Mouse (Mus musculus) neural tube, postnatal 0 days (tissue): ENCODE results near the gene Hps1. TPM values are rescaled to one million over a fixed set of nuclear protein-coding genes. Genes with fewer than 3 reads are reported as not detected.

ENCODE experiments used
- polyA plus RNA-seq: library from polyadenylated mRNA; unstranded; fragments of >200 nt; fragmentation: Nextera tagmentation; extraction: Ambion mirVana; gene quantifications from 2 replicates; pipeline ENCODE4 v1.2.1, GENCODE M21; 2015

The Hps1 gene
- polyA plus RNA-seq: 7.1 and 7.6 TPM in 2 replicates

DNA sequence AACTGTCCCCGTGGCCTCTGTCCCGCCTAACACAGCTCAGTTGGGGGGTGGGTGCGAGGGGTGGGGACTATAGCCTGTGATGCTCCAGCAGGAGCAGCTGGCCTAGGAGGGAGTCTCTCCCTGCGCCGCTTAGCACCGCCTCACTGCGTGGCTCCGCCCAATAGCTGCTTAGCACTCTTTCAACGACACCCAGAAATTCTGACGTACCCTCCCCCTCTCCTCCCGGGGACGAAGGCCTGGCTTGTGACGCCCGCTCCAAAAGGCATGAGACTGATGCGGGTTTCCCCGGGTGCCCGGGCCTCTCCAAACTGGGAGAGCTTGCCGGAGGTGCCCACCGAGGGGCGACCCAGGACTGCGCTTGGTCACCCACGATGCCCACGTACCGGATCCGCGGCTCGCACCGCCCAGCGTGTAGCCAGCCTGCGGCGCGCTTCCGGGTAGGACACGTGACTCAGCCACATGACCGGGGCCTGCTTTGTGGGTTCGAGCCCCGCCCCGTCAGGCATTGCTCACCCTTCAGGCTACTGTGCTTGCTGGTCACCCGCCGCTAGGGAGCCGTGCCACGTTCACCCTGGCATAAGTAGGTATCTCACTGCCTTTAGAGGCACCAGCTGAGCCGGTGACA lies at the start of gene Hps1:
TSS of gene Hps1 (minus strand) at position 448 of the 625 bp plus-strand sequence.

DNA sequence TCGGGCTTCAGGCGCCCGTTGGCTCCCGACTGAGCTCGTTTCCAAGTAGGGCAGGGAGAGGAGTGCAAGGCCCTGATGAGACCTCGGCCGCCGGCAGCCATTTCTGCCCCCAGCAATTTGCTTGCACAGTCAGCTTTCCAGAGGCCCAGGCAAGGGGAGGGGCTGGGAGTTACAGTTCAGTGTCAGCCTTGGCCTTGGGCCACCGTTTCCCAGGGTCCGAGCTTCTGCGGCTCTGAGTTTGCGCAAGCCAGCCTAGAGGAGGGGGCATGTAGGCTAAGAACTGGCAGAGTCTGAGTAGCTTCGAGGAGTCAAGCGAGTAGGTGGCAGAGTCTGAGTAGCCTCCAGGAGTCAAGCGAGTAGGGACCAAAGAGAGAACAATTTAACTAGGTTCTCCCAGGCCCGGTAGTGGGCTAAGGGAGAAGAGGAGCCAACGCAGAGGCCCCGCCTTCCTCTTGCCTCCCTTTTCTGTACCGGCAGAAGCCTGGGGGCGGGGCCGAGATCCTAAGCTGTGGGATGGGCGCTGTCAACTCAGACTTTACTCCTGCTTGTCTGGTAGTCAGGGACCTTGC lies 27.3 kb downstream of the Hps1 start, which contains the start of gene Pyroxd2:
TSS of gene Pyroxd2 (minus strand) at position 413 of the 569 bp plus-strand sequence.

Other genes with a start within 250 kb of the Hps1 start
- gene Loxl4, start 167.2 kb downstream of the Hps1 start, polyA plus RNA-seq: 0.31 and 0.33 TPM in 2 replicates
- 1.9 and 2.0 TPM in 2 replicates for gene Pyroxd2, start 27.2 kb downstream of the Hps1 start, polyA plus RNA-seq